Mouse (Mus musculus) adrenal gland, adult 2 months (tissue): Measurements from ENCODE around the gene H2afv. TPM values are rescaled to one million over a fixed set of nuclear protein-coding genes. Genes with fewer than 3 reads are reported as not detected.
"Not testable (repeated sequence)": the region's sequence is repeated elsewhere in the genome, so short reads cannot be mapped to it uniquely, and the experiment has no call there.

Experiments
- DNase-seq: peaks from one replicate; pipeline ENCODE4 v3.0.0; 2021
- polyA plus RNA-seq: library from polyadenylated mRNA; depleted of rRNA; stranded (reverse); fragments of >200 nt; gene quantifications from 2 replicates; pipeline ENCODE4 v1.2.3, GENCODE M21; 2012
- total RNA-seq, 2 experiments: library from RNA; stranded (reverse); gene quantifications; 2 replicates each; pipeline ENCODE4 v1.2.3; 2021

The H2afv gene
- total and polyA plus RNA-seq, 3 experiments, result 15.0 to 86.1 (median 39.2) TPM

GRCm38 (mm10) chr11:6471054-6471453 lies 26.8 kb upstream of the H2afv start:
- no peak for DNase-seq

- peak; percentile 74 for DNase-seq
Observed at GRCm38 (mm10) chr11:6468541-6468940, 24.3 kb upstream of the H2afv start.

DNA sequence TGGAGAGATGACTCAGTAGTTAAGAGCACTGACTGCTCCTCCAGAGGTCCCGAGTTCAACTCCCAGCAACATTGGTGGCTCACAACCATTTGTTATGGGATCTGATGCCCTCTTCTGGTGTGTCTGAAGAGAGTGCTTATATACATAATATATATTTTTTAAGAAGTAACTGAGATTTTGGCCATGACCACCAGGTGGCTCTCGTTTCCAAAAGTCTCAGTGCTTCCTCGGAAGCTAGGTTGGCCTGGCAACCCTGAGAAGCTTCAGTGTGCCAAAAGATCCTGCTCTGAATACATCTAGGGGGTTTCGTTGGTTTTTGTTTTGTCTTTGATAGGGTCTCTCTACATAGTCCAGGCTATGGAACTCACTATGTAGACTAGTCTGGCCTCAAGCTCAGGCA lies 20.9 kb upstream of the H2afv start:
- peak; percentile 52 for DNase-seq

DNA sequence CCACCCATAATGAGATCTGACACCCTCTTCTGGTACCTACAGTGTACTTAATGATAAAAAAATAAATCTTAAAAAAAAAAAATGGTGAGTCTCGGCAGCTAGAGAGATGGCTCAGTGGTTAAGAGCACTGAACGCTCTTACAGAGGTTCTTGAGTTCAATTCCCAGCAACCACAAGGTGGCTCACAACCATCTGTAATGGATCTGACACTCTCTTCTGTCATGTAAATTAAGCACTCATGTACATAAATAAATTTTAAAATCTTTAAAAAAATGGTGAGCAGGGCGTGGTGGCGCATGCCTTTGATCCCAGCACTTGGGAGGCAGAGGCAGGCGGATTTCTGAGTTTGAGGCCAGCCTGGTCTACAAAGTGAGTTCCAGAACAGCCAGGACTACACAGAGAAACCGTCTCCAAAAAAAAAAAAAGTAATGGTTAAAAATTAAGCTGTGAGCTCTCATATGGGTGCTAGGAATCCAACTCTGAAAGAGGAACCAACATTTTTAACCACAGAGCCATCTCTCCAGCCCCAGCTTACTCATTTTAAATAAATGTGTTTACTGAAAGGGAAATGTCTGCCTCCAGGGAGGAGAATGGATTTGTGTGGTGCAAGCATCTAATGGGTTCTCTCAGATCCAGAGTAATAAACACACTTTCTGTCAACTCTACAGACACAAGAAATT lies 19.1 kb upstream of the H2afv start:
- DNase-seq, result no peak

DNA sequence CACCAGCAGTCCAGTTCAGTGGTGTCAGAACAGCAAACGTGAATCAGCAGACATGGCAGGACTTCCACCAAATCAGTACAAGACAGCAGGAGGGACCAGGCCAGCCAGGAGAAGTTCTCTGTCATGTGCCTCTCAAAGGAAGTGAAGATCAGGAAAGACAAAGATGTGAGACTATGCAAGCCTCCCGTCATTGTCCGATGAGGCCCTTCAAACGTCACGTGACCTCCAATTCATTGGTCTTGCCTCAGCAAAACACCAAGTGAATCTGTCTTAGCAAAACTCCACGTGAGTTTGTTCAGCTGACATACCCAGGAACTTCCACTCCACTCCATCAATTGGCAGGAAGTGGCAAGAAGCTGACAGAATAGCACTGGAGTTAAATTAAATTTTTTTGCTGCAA lies 11.8 kb upstream of the H2afv start:
- no peak for DNase-seq

DNA sequence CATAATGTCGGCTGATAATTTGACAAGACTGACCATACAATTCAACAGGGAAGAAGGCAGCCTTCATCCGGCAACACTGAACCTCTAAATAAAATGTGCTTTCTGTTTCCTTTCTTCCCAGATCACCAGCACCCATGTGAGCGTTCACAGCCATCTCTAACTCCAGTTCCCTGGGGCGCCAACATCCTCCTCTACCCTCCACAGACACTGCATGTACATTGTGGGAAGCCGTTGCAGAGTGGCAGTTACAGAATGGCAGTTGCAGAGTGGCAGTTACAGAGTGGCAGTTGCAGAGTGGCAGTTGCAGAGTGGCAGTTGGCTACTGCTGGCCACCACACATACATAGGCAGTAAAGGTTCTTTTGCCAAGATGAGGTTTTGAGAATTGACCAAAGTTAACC lies 3.9 kb upstream of the H2afv start:
- DNase-seq, result not testable (repeated sequence)

DNA sequence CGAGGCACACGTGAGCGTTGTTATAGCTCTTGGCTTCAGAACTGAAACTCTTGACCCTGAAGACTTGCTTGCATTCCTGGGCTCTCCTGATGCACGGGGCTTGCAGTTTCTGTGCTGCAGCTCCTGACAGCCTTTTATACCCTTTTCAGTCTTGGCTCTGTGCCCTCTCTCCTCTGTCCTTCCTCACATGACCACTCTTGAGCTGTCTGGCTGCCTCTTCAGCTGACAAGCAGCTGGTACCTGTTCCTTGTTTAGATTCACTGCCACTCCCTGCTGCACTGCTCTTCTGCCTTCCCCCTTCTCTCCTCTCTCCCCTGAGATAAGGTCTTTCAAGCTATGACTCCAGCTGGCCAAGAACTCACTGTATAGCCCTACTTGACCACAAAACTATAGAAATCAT lies 3.2 kb upstream of the H2afv start:
- no peak for DNase-seq

DNA sequence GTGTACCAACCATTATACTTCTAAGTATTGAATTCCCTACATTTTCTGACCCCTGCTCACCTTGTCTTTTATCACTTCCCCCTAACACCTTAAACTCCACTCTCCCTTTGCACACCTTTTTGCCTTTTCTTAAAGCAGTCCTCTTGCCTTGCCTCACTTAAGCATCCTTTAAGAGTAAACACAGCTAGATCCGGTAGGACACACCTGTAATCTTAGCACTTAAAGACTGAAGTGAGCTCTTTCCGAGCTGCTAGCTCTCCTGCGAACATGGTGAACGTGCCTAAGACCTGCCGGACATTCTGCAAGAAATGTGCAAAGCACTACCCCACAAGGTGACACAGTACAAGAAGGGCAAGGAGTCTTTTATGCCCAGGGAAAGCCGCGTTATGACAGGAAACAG lies 1.7 kb upstream of the H2afv start:
- no peak for DNase-seq

DNA sequence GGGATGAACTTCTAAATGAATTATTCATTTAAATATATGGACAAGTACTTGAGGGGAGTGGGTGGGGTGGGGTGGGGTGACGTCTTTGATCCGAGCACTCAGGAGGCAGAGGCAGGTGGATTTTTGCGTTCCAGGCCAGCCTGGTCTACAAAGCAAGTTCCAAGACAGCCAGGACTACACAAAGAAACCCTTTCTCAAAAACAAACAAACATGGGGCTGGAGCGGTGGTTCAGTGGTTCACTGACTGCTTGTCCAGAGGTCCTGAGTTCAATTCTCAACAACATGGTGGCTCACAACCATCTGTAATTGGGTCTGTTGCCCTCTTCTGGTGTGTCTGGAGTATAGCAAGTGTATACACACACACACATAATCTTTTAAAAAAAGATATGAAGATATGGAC lies 1.2 kb upstream of the H2afv start:
- DNase-seq, result no peak

GRCm38 (mm10) chr11:6443727-6444076 lies 541 bp downstream of the H2afv start:
- DNase-seq, result no peak

DNA sequence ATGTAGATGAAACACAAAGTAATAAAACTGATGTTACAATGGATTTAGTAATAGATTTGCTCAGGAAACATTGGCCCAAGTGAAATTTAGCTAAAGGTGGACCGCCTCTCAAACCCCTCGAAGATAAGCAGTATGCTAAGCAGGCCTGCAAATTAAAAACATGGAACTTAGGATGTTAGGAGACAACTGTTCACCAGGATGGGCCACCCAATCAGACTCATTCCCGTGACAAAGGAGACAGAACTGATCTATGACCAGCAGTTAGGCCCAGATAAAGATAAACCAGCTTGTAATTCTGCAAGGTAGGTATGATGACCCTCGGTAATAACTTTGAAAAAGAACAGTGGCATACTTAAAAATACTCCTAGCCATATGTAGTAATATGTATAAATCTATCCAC lies 1.1 kb downstream of the H2afv start:
- no peak for DNase-seq

DNA sequence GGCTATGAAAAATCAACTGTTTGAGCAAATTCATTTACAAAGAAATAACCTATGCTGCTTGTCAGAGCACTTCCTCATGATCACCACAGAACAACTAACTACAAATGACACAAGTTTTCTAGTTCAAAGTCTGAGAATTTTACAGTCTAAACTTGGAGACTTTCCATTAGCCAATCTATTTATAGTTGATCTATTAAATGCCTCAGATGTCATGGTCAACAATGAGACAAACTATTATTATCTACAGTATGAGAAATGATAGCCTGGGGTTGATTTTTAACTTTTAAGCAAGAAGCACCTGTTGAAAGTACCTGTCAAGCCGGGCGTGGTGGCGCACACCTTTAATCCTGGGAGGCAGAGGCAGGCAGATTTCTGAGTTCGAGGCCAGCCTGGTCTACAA lies 1.7 kb downstream of the H2afv start:
- DNase-seq, result no peak

DNA sequence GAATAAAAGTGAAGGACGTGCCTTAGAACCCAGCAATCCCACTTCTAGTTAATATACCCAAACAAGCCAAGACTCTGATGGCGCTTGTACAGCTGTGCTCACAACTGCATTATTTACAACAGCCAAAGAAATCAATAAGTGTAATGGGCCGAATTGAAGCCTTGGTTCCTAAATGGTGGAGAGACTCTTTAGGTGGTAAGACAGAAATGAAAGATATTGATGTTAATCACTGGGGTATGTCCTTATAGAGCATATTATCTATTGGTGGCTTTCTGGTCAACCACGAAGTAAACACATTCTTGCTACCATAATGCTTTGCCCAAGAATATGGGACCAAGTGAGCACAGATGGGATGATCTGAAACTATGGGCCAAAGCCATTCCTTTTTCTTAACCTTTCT lies 4.1 kb downstream of the H2afv start:
- no peak for DNase-seq

- DNase-seq, result no peak
Observed at GRCm38 (mm10) chr11:6437667-6438066, 6.6 kb downstream of the H2afv start.

DNA sequence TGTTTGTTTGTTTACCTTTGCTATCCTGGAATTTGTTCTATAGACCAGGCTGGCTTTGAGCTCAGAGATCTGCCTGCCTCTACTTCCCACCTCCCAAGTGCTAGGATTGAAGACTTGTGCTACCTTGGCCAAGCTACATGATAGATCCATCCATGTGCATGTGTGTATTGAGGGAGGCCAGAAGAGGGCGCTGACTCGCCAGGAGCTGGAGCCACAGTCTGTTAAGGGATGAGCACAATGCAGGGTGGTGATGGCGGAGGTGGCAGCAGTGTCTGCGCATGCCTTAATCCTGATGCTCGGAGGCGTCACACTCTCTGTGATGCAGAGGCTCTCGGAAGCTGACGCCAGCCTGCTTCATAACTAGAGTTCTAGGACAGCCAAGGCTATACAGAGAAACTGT lies 7.8 kb downstream of the H2afv start:
- peak; percentile 63 for DNase-seq

GRCm38 (mm10) chr11:6430186-6430585 lies 14.1 kb downstream of the H2afv start:
- no peak for DNase-seq

DNA sequence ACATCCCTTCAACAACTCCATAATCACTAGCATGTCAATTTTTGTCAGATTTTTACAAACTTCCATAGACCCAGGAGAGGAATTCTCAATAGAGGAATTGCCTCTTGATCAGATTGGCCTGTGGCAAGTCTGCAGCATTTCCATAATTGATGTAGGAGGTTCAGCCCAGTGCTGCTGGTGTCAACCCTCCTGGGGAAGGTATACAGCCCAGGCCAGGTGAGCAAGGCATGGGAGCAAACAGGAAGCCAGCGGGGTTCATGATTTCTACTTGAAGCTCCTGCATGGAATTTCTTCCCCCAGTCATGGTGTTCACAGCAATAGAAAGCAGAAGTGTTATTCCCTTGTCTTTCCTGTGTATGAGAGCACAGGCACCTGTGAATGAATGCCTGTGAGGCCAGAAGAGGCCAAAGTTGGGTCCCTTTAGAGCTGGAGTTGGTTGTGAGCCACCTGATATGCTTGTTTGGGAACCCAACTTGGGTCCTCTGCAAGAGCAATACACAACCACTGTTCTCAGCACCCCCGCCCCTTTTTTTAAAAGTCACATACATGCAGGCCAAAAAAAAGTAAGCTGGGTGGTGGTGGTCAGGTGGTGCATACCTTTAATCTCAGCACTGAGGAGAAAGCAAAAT lies 23.4 kb downstream of the H2afv start:
- DNase-seq, result no peak

DNA sequence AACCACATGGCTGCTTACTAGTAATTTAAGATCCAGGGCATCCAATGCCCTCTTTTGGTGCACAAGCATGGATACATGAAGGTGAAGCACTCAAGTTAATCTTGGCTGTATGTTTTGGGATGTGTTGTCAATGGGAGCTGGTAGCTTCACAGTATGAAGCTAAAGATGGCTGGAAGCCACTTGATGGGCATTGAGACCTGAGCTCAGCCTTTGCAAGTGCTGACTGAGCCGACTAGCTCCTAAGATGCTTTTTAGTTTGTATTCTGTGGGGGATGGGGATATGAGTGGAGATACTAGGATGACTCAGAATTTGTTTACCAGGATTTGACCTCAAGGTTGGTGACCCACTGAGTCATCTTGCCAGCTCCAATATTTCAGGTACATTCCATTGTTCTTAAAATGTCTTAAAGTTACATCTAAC lies 23.9 kb downstream of the H2afv start:
- DNase-seq, result no peak

GRCm38 (mm10) chr11:6419156-6419555 lies 25.1 kb downstream of the H2afv start:
- not testable (repeated sequence) for DNase-seq

DNA sequence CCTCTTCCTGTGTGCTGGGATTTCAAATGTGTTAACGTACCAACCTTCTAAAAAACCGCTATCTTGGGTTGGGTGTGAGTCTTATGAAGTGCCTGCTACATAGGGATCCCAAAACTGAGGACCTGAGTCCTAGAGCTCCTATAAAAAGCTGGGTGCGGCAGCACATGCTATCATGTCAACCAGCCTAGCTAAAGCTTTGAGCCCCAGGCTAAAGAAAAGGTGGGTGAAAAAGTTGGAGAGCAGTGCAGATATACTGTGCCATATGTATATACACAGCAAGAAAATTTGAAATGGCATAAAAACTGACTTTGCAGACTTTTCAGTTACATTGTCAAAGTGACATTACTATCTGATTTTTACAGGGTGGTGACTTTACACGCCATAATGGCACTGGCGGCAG lies 25.5 kb downstream of the H2afv start:
- no peak for DNase-seq

GRCm38 (mm10) chr11:6417490-6417889 lies 26.8 kb downstream of the H2afv start:
- no peak for DNase-seq

GRCm38 (mm10) chr11:6417069-6417468 lies 27.2 kb downstream of the H2afv start:
- no peak for DNase-seq

DNA sequence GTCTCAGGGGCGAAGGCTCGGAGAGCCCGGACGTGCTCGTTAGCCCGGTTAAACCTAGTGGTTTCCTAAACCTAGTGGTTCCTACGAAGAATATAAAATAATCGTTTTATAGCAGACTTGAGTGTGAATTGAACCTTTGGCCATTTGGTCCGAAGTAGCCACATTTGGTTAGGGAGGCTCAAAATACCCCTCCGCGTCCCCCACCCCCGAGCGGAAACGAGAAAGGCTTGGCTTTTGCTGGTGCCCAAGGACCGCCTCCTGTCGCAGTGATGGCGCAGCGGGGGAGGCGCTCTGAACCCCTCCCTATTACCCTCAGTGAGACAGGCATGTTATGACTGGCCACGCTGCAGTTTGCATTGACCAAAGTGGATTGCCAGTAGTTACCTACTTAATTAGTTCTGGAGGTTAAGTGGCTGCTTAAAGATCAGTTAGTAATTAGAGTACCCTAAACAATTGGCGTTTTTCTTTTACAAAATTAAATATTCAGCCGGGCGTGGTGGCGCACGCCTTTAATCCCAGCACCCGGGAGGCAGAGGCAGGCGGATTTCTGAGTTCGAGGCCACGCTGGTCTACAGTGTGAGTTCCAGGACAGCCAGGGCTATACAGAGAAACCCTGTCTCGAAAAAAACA lies 27.7 kb downstream of the H2afv start:
- DNase-seq, result peak; percentile 91
